Mouse (Mus musculus): ENCODE measurements around the gene Clrn2.

GRCm38 (mm10) chr5:45491776-45492175 is 38.2 kb downstream of the Clrn2 start:
- TF ChIP-seq CTCF (IDR thresholded peaks at IDR 0.05; ENCODE audit: extremely low read depth, insufficient read length, insufficient replicate concordance, low read depth, low read length) (no peak), POLR2A (IDR thresholded peaks at IDR 0.05; ENCODE audit: low read depth, low read length) (no peak)
